Mouse (Mus musculus): ENCODE results near the gene Hoxa4. TPM values are rescaled to one million over a fixed set of nuclear protein-coding genes. Genes with fewer than 3 reads are reported as not detected.

The Hoxa4 gene
- polyA plus RNA-seq, 1 experiment from 2014 or later = 6.8 TPM

- WGBS = 1% methylated on average over 36 of the region's 36 CpGs
- H3K9ac ChIP-seq (replicated peaks; ENCODE audit: low read depth, low read length) = no peak overlapping the region
- no peak overlapping the region for H3K27ac ChIP-seq (ENCODE audit: low read length)
- H3K9me3 ChIP-seq (ENCODE audit: control insufficient read depth, low read depth, low read length) = no peaks in the 10 kb centered on the region
- H3K4me1 ChIP-seq (ENCODE audit: control insufficient read depth, insufficient read depth, low read length) = no peaks in the 10 kb centered on the region
- peaks cover 61% of the 10 kb centered on the region for H3K27me3 ChIP-seq (ENCODE audit: control insufficient read depth, insufficient read depth, low read length)
- peak overlapping the region; percentile 21; the same call in 1 of the 2 replicates for H3K4me2 ChIP-seq (replicated peaks; ENCODE audit: low read depth, low read length)
- no peaks in the 10 kb centered on the region for H3K36me3 ChIP-seq (ENCODE audit: control insufficient read depth, insufficient read depth, low read length)
- H3K4me3 ChIP-seq (ENCODE audit: low read depth, low read length) = peak overlapping the region; percentile 18; the same call in 1 of the 2 replicates
- ATAC-seq (ENCODE audit: insufficient number of reproducible peaks, insufficient read depth, low FRiP score, low read depth) = no peak; the same call in 1 of the 2 replicates
Observed at GRCm38 (mm10) chr6:52224895-52225611, 33.5 kb upstream of the Hoxa4 start.

DNA sequence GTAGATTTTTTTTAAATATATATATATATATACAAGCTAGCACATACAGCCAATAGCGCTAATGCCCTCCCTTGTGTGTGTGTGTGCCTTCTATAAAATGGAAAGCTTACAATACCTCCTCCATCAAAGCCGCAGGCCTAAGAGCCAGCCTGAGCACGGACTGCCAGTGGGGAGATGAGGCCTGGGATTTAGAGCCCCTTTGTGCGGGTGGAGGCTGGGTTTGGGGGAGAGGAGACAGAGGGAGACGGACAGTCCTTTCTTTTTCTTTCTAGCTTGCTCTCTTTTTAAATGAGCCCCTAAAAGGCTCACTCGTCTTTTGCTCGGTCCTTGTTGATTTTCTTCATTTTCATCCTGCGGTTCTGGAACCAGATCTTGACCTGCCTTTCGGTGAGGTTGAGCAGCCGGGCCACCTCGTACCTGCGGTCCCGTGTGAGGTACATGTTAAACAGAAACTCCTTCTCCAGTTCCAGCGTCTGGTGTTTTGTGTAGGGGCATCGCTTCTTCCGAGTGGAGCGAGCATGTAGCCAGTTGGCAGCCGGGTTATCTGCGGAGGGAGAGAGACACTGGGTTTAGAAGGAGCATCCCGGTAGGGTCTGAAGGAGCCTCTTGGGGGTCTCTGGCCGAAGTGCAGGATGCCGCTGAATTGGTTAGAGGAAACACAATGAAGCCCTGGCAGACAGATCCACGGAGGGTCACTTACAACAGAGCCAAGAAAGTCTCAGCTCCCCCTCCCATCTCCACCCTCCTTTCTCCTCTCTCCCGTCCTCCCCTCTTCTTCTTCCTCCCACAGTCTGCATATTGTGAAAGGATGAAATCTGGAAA, 32.6 kb upstream of the Hoxa4 start:
- Histone ChIP-seq H3K36me3 (ENCODE audit: control insufficient read depth, insufficient read depth, low read length) (no peaks in the 10 kb centered on the region), H3K9ac (replicated peaks; ENCODE audit: low read depth, low read length) (no peak overlapping the region; the same call in 1 of the 2 replicates), H3K27me3 (ENCODE audit: control insufficient read depth, insufficient read depth, low read length) (peaks cover 60% of the 10 kb centered on the region), H3K4me1 (ENCODE audit: control insufficient read depth, insufficient read depth, low read length) (no peaks in the 10 kb centered on the region), H3K4me3 (ENCODE audit: low read depth, low read length) (peak overlapping the region; percentile 17; the same call in 1 of the 2 replicates), H3K27ac (ENCODE audit: low read length) (no peak overlapping the region), H3K9me3 (ENCODE audit: control insufficient read depth, low read depth, low read length) (no peaks in the 10 kb centered on the region), H3K4me2 (replicated peaks; ENCODE audit: low read depth, low read length) (peak overlapping the region; percentile 21; the same call in 1 of the 2 replicates)
- 7% methylated on average over 24 of the region's 24 CpGs for WGBS
- no peak for ATAC-seq (ENCODE audit: insufficient number of reproducible peaks, insufficient read depth, low FRiP score, low read depth)

DNA sequence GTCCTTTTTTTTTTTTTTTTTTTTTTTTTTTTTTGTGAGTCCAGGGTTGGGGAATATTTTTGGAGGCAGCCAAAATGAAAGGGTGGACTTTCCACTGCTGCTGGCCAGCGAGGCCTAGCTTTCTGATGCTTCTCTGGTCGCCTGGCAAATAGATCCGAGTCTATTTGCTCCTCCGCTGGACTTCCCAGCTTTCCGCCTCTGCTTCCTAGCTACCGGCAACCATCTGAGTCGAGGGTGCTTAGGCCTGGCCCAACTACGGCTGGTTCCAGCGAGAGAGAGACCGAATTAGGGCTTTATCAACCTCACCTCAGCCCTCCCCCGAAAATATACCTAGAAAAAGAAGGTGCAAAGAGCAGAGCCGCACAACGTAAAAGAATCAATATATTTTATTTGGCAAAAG, 31.2 kb upstream of the Hoxa4 start:
- no peak overlapping the region; the same call in 1 of the 2 replicates for H3K27ac ChIP-seq (ENCODE audit: low read length)
- H3K4me3 ChIP-seq (ENCODE audit: low read depth, low read length) = no peak overlapping the region; the same call in 1 of the 2 replicates
- 34% methylated on average over 13 of the region's 13 CpGs for WGBS
- no peaks in the 10 kb centered on the region for H3K9me3 ChIP-seq (ENCODE audit: control insufficient read depth, low read depth, low read length)
- peaks cover 71% of the 10 kb centered on the region for H3K27me3 ChIP-seq (ENCODE audit: control insufficient read depth, insufficient read depth, low read length)
- H3K4me1 ChIP-seq (ENCODE audit: control insufficient read depth, insufficient read depth, low read length) = 0 out of 2 replicates have a peak, but pooled peaks cover under 1% of the 10 kb centered on the region
- H3K9ac ChIP-seq (replicated peaks; ENCODE audit: low read depth, low read length) = no peak overlapping the region
- ATAC-seq (ENCODE audit: insufficient number of reproducible peaks, insufficient read depth, low FRiP score, low read depth) = no peak
- H3K4me2 ChIP-seq (replicated peaks; ENCODE audit: low read depth, low read length) = peak overlapping the region; percentile 77; the same call in 1 of the 2 replicates
- no peaks in the 10 kb centered on the region for H3K36me3 ChIP-seq (ENCODE audit: control insufficient read depth, insufficient read depth, low read length)

DNA sequence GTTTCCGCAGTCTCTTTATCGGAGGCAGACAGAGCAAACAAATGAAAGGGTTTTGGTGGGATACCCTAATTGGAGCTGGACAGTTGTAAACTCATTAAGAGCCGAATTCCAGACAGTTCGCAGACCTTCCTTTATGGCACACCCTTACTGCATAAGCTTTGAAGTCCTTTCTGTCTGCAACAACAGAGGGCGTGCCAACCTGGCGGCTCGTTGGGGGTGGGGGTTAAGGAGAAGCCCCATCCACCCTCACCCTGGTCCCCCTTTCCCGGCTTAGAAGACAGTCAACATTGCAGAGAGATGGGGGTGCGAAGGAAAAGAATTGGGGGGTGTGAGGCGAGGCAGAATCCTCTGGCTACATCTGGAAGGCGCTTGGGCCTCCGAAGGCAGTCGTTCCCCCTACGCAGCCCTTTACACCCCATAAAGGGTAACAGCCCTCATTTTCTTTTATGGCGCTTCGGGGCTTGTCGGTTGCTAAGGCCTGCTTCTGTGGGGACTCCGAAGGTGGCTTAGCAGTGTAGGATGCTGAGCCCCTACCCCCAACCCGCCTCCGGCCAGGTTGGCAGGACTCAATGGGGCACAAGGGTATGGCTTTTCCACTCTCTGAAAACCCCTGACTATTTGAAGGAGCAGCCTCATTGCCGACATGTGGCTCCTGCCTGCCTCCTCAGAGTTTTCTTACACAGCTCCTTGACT, 30.6 kb upstream of the Hoxa4 start:
- no peaks in the 10 kb centered on the region for H3K9me3 ChIP-seq (ENCODE audit: control insufficient read depth, low read depth, low read length)
- H3K36me3 ChIP-seq (ENCODE audit: control insufficient read depth, insufficient read depth, low read length) = no peaks in the 10 kb centered on the region
- WGBS = 12% methylated on average over 21 of the region's 21 CpGs
- peak overlapping the region; percentile 49 for H3K4me3 ChIP-seq (ENCODE audit: low read depth, low read length)
- H3K27ac ChIP-seq (ENCODE audit: low read length) = peak overlapping the region; percentile 11; the same call in 1 of the 2 replicates
- H3K27me3 ChIP-seq (ENCODE audit: control insufficient read depth, insufficient read depth, low read length) = peaks cover 69% of the 10 kb centered on the region
- H3K4me1 ChIP-seq (ENCODE audit: control insufficient read depth, insufficient read depth, low read length) = 0 out of 2 replicates have a peak, but pooled peaks cover 4% of the 10 kb centered on the region
- H3K9ac ChIP-seq (replicated peaks; ENCODE audit: low read depth, low read length) = no peak overlapping the region
- no peak for ATAC-seq (ENCODE audit: insufficient number of reproducible peaks, insufficient read depth, low FRiP score, low read depth)
- peak overlapping the region; percentile 77 for H3K4me2 ChIP-seq (replicated peaks; ENCODE audit: low read depth, low read length)

DNA sequence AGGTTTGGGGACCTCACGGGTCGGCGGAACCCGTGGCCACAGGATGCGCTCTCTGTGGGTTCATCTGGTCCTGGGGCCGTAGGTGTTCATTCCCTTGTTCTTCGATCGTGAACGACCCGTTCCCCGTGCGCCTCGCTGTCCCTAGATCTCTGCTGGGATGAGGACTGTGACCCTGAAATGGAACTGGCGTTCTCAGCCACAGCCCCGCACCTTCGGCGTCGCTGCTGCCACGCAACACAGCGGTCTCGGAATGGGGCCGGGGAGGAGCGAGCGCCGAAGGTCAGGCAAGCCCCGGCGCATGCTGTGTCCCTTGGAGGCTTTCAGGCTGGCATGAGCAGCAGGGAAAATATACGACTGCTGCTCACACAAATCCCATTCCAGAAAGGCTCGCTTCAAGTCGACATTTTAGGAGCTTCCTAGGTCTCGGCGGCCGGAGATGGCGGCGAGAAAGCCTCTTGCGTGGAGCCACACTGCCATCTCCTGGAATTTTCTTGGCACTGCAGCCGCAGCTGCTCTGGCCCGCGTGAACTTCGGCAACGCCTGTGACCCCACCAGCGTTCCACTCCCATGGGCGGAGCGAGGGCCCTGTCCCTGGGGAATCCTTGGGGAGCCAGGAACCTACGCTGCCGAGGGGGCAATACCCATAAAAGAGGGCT, 29.9 kb upstream of the Hoxa4 start, which contains the start of gene Hoxa7:
Hoxa7 (minus strand) TSS at position 518 of the 656 bp plus-strand sequence.
- Histone ChIP-seq H3K27ac (ENCODE audit: low read length) (peak within 1 kb of the TSS; percentile 75; the same call in 1 of the 2 replicates), H3K27me3 (ENCODE audit: control insufficient read depth, insufficient read depth, low read length) (peaks cover 65% of the 10 kb centered on the region), H3K4me1 (ENCODE audit: control insufficient read depth, insufficient read depth, low read length) (0 out of 2 replicates have a peak, but pooled peaks cover 4% of the 10 kb centered on the region), H3K4me2 (replicated peaks; ENCODE audit: low read depth, low read length) (peak within 1 kb of the TSS; percentile 77), H3K9ac (replicated peaks; ENCODE audit: low read depth, low read length) (peak within 1 kb of the TSS; percentile 39; the same call in 1 of the 2 replicates), H3K4me3 (ENCODE audit: low read depth, low read length) (peak within 1 kb of the TSS; percentile 49), H3K9me3 (ENCODE audit: control insufficient read depth, low read depth, low read length) (no peaks in the 10 kb centered on the region), H3K36me3 (ENCODE audit: control insufficient read depth, insufficient read depth, low read length) (no peaks in the 10 kb centered on the region)
- WGBS = 1% methylated on average over 46 of the region's 46 CpGs
- 0 out of 2 replicates have a peak, but pooled peaks have one; percentile 42 for ATAC-seq (ENCODE audit: insufficient number of reproducible peaks, insufficient read depth, low FRiP score, low read depth)

DNA sequence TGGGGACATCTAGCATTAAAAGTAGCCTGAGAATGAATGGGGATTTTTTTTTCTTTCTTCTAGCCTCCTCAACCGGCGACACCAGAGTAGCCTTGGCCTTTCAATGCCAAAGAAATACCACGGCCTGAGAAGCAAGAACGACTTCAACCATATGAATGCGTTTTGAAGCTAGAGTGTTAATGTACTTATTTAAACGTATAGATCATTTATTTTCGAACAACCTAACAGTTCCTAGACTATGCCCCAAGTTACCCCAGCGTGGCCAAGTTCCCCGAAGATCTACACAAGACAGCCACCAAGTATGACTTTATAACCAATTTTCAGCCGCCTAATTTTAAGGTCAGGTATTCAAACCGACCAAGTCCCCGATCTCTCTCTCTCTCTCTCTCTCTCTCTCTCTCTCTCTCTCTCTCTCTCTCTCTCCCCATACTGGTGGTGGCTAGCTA, 29.3 kb upstream of the Hoxa4 start:
- H3K36me3 ChIP-seq (ENCODE audit: control insufficient read depth, insufficient read depth, low read length) = no peaks in the 10 kb centered on the region
- peak overlapping the region; percentile 75; the same call in 1 of the 2 replicates for H3K27ac ChIP-seq (ENCODE audit: low read length)
- 0 out of 2 replicates have a peak, but pooled peaks cover 4% of the 10 kb centered on the region for H3K4me1 ChIP-seq (ENCODE audit: control insufficient read depth, insufficient read depth, low read length)
- H3K4me2 ChIP-seq (replicated peaks; ENCODE audit: low read depth, low read length) = peak overlapping the region; percentile 77
- H3K9me3 ChIP-seq (ENCODE audit: control insufficient read depth, low read depth, low read length) = no peaks in the 10 kb centered on the region
- WGBS = 14% methylated on average over 12 of the region's 12 CpGs
- H3K4me3 ChIP-seq (ENCODE audit: low read depth, low read length) = peak overlapping the region; percentile 49
- no peak for ATAC-seq (ENCODE audit: insufficient number of reproducible peaks, insufficient read depth, low FRiP score, low read depth)
- H3K27me3 ChIP-seq (ENCODE audit: control insufficient read depth, insufficient read depth, low read length) = peaks cover 60% of the 10 kb centered on the region
- H3K9ac ChIP-seq (replicated peaks; ENCODE audit: low read depth, low read length) = no peak overlapping the region

- H3K36me3 ChIP-seq (ENCODE audit: control insufficient read depth, insufficient read depth, low read length) = no peaks in the 10 kb centered on the region
- H3K4me1 ChIP-seq (ENCODE audit: control insufficient read depth, insufficient read depth, low read length) = 0 out of 2 replicates have a peak, but pooled peaks cover 4% of the 10 kb centered on the region
- H3K27ac ChIP-seq (ENCODE audit: low read length) = peak overlapping the region; percentile 35; the same call in 1 of the 2 replicates
- H3K4me2 ChIP-seq (replicated peaks; ENCODE audit: low read depth, low read length) = peak overlapping the region; percentile 22
- peak overlapping the region; percentile 49; the same call in 1 of the 2 replicates for H3K4me3 ChIP-seq (ENCODE audit: low read depth, low read length)
- H3K9ac ChIP-seq (replicated peaks; ENCODE audit: low read depth, low read length) = no peak overlapping the region; the same call in 1 of the 2 replicates
- H3K9me3 ChIP-seq (ENCODE audit: control insufficient read depth, low read depth, low read length) = no peaks in the 10 kb centered on the region
- peaks cover 60% of the 10 kb centered on the region for H3K27me3 ChIP-seq (ENCODE audit: control insufficient read depth, insufficient read depth, low read length)
- WGBS = 25% methylated on average over 32 of the region's 32 CpGs
- ATAC-seq (ENCODE audit: insufficient number of reproducible peaks, insufficient read depth, low FRiP score, low read depth) = no peak
Observed at GRCm38 (mm10) chr6:52220003-52220864, 28.7 kb upstream of the Hoxa4 start.
